Mouse (Mus musculus): ENCODE measurements around the gene Ms4a4c. TPM values are rescaled to one million over a fixed set of nuclear protein-coding genes. Genes with fewer than 3 reads are reported as not detected.
"Not testable (repeated sequence)": the region's sequence is repeated elsewhere in the genome, so short reads cannot be mapped to it uniquely, and the experiment has no call there.

The Ms4a4c gene
- polyA plus RNA-seq, 1 experiment from 2014 or later: 0.52 TPM

DNA sequence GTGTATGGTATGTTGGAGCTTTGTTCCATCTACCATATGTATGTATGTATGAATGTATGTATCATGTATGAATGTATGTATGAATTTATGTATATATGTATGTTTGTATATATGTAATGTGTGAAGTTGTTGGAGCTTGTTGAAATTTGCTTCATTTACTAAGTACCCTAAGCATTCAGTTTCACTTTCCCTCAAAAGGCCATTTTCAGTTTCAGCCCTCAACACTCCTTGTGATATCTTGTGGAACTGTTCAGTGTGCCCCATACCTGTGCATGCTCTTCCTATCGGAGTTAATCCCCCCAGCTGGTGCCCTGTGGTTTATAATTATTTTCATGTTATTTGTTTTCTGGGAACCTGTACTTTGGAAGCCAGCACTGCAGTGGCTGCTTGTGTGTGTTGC lies 4.0 kb downstream of the Ms4a4c start:
- Histone ChIP-seq H3K4me2 (no peak overlapping the region), H3K9me3 (no peaks in the 10 kb centered on the region), H3K4me1 (no peaks in the 10 kb centered on the region), H3K36me3 (no peaks in the 10 kb centered on the region), H3K4me3 (no peak overlapping the region), H3K9ac (no peak overlapping the region), H3K27ac (no peak overlapping the region), H3K27me3 (no peaks in the 10 kb centered on the region)
- 95% methylated on average over 1 of the region's 1 CpGs for WGBS
- ATAC-seq (ENCODE audit: insufficient number of reproducible peaks, insufficient read depth, low FRiP score, low TSS enrichment, low read depth): no peak

DNA sequence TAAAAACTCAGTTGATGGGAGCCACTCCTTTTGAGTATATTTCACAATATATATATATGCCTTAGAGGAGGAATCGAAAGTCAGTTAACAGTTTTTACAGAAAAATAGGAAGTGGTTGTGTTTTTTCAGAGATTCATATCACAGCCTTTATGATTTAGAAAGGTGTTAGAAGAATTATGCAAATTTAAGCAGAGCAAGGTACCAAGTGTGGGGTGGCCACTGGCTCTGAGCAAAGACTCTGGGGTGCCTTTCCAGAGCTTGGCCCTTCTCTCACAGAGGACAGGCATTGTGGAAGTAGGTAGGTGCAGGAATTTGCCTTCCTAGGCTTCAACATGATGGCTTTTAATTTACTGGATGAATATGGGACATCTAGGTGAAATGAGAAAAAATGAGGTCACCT lies 7.1 kb downstream of the Ms4a4c start:
- ATAC-seq (ENCODE audit: insufficient number of reproducible peaks, insufficient read depth, low FRiP score, low TSS enrichment, low read depth): no peak
- 83% methylated on average over 1 of the region's 1 CpGs for WGBS
- no peaks in the 10 kb centered on the region for H3K9me3 ChIP-seq
- no peak overlapping the region for H3K9ac ChIP-seq
- H3K36me3 ChIP-seq: no peaks in the 10 kb centered on the region
- H3K4me1 ChIP-seq: no peaks in the 10 kb centered on the region
- no peaks in the 10 kb centered on the region for H3K27me3 ChIP-seq
- no peak overlapping the region for H3K27ac ChIP-seq
- no peak overlapping the region for H3K4me2 ChIP-seq
- H3K4me3 ChIP-seq: no peak overlapping the region

DNA sequence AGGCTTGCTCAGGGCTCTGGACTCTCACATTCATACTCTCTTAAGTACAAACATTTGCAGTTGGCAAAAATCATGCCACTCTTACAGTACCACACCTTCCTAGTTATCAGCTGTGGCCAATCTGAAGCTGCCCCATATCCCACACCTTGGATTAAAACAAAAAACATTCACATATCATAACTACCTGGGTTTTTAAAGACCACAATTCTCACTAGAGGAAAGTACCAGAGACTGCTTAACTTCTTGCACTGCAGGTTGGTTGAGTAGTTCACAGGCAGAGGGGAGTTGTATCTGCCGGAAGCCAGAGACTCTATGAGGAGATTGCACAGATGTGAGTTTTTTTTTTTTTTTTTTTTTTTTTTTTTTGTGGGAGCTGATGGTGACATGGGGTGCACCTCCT lies 9.5 kb downstream of the Ms4a4c start:
- Histone ChIP-seq H3K4me1 (no peaks in the 10 kb centered on the region), H3K27ac (no peak overlapping the region), H3K36me3 (no peaks in the 10 kb centered on the region), H3K9ac (no peak overlapping the region), H3K27me3 (no peaks in the 10 kb centered on the region), H3K9me3 (no peaks in the 10 kb centered on the region), H3K4me2 (no peak overlapping the region), H3K4me3 (no peak overlapping the region)
- ATAC-seq (ENCODE audit: insufficient number of reproducible peaks, insufficient read depth, low FRiP score, low TSS enrichment, low read depth): no peak
- WGBS: 84% methylated on average over 1 of the region's 1 CpGs

DNA sequence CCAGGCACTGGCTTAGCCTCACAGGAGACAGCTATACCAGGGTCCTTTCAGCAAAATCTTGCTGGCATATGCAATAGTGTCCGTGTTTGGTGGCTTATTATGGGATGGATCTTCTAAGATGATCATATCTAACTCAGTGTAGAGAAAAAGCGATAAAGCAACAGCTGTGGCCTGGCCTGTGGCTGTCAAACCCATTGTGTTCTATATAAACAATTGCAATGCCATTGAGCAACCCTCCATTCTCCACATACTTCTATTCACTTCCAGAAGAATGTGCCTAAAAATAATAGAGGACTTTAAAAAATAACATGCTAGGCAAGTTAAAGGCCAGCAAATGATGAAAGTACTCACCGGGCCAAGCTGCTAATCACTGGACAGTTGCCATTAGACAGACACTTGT lies 11.0 kb downstream of the Ms4a4c start:
- Histone ChIP-seq H3K27ac (no peak overlapping the region), H3K36me3 (no peaks in the 10 kb centered on the region)

DNA sequence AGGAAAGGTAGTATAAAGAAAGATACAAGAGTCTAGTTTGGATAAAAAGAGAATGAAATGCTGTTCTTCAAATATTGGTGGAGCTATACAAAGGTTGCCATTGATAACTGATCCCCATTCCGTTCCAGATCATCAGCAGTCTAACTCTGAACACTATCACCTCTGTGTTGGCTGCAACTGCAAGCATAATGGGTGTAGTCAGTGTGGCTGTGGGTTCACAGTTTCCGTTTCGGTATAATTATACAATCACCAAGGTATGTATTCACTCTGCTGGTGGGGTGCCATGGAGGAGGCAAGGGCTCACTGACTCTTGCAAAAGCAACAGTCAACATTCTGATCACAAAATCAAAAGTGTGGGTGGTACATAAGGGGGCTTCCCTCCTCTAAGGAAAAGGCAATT lies 14.3 kb downstream of the Ms4a4c start:
- H3K36me3 ChIP-seq; H3K9me3 ChIP-seq; H3K4me3 ChIP-seq; H3K27ac ChIP-seq; H3K27me3 ChIP-seq; H3K4me2 ChIP-seq; H3K9ac ChIP-seq; ATAC-seq (ENCODE audit: insufficient number of reproducible peaks, insufficient read depth, low FRiP score, low TSS enrichment, low read depth); H3K4me1 ChIP-seq: not testable (repeated sequence)
- WGBS: 34% methylated on average over 3 of the region's 3 CpGs

More for the DNA sequence above, 11.0 kb downstream of the Ms4a4c start:
- 72% methylated on average over 3 of the region's 3 CpGs for WGBS
- ATAC-seq (ENCODE audit: insufficient number of reproducible peaks, insufficient read depth, low FRiP score, low TSS enrichment, low read depth): no peak
- Histone ChIP-seq H3K4me3 (no peak overlapping the region), H3K9me3 (no peaks in the 10 kb centered on the region), H3K9ac (no peak overlapping the region), H3K4me1 (no peaks in the 10 kb centered on the region), H3K4me2 (no peak overlapping the region), H3K27me3 (no peaks in the 10 kb centered on the region)

DNA sequence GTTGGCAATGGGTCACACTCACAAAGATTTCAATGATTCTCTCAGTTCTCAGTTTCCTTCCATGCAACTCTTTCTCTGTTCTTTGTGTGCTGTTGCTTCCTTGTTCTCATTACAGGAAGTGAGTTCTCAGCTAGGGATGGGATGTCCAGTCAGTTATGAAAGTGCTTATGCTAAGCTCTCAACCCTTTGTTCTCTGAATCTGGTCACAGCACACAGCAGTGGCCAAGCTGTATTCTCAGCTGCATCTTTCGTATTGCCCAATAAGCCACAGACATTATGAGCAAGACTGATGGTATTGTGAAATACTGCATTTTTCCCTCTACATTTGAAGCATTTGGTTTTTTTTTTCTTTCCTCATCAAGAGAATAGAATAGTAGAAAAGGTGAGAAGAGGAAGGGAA lies 26.6 kb downstream of the Ms4a4c start:
- not testable (repeated sequence) for H3K27me3 ChIP-seq; H3K9me3 ChIP-seq; ATAC-seq (ENCODE audit: insufficient number of reproducible peaks, insufficient read depth, low FRiP score, low TSS enrichment, low read depth); H3K9ac ChIP-seq; H3K36me3 ChIP-seq; H3K4me2 ChIP-seq; H3K4me1 ChIP-seq; H3K27ac ChIP-seq; H3K4me3 ChIP-seq
- 86% methylated on average over 1 of the region's 1 CpGs for WGBS

DNA sequence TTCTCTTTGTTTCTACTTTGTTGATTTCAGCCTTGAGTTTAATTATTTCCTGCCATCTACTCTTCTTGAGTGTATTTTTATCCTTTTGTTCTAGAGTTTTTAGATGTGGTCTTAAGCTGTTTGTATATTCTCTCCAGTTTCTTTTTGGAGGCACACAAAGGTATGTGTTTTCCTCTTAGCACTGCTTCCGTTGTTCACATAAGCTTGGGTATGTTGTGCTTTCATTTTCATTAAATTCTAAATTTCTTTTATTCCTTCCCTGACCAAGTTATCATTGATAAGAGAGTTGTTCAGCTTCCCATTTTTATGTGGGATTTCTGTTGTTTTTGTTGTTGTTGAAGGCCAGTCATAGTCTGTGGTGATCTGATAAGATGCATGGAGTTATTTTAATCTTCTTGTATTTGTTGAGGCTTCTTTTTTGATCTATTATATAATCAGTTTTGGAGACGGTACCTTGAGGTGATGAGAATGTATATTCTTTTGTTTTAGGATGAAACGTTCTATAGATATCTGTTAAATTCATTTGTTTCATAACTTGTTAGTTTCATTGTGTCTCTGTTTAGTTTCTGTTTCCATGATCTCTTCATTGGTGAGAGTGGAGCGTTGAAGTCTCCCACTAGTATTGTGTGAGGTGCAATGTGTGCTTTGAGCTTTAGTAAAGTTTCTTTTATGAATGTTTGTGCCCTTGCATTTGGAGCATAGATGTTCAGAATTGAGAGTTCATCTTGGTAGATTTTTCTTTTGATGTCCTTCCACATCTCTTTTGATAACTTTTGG lies 30.7 kb downstream of the Ms4a4c start:
- Histone ChIP-seq H3K9me3 (no peaks in the 10 kb centered on the region), H3K27me3 (no peaks in the 10 kb centered on the region), H3K4me3 (no peak overlapping the region), H3K36me3 (no peaks in the 10 kb centered on the region), H3K4me1 (no peaks in the 10 kb centered on the region), H3K9ac (no peak overlapping the region), H3K4me2 (no peak overlapping the region), H3K27ac (no peak overlapping the region)
- 87% methylated on average over 4 of the region's 4 CpGs for WGBS
- ATAC-seq (ENCODE audit: insufficient number of reproducible peaks, insufficient read depth, low FRiP score, low TSS enrichment, low read depth): no peak

DNA sequence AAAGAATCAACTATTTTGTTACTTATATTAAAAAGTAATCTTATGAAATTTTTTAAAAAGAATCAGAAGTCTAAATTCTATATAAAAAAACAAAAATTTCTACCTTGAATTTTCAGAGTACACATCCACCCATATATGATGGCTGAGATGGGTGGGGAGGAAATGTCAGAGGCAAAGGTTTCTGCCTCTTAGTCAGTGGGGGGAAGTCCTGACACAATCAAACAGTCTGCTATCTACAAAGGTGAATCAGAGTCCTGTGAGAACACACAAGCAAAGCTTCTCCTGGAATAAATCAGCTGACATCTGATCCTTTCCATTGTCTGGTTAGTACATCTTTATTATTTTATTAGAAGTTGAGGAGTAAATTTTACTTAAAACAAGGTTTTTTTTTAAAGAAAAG lies 38.8 kb downstream of the Ms4a4c start, which contains the start of gene Ms4a4b:
Ms4a4b (plus strand) TSS at position 216 of the 400 bp plus-strand sequence.
- H3K4me2 ChIP-seq: no peak within 1 kb of the TSS
- H3K36me3 ChIP-seq: no peaks in the 10 kb centered on the region
- H3K9ac ChIP-seq: no peak within 1 kb of the TSS
- no peak for ATAC-seq (ENCODE audit: insufficient number of reproducible peaks, insufficient read depth, low FRiP score, low TSS enrichment, low read depth)
- H3K27me3 ChIP-seq: no peaks in the 10 kb centered on the region
- H3K27ac ChIP-seq: no peak within 1 kb of the TSS
- H3K4me1 ChIP-seq: no peaks in the 10 kb centered on the region
- H3K4me3 ChIP-seq: no peak within 1 kb of the TSS
- H3K9me3 ChIP-seq: no peaks in the 10 kb centered on the region

DNA sequence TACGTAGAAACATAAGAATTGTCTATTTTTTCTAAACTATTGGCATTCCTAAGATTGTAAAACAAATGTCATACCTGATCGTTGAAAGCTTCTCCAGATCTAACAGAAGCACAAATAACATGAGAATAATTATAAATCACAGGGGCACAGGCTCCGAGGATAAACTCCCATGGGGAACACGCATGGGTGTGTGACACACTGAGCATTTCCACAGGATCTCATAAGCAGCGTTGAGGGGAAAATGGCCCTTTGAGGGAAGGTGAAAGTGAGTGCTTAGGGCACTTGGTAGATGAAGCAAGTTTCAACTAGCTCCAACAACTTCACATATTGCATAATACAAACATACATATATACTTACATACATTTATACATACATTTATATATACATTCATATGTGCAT lies 39.4 kb downstream of the Ms4a4c start:
- Histone ChIP-seq H3K27ac (no peak overlapping the region), H3K36me3 (no peaks in the 10 kb centered on the region), H3K9ac (no peak overlapping the region), H3K4me2 (no peak overlapping the region), H3K9me3 (no peaks in the 10 kb centered on the region), H3K4me1 (no peaks in the 10 kb centered on the region), H3K4me3 (no peak overlapping the region), H3K27me3 (no peaks in the 10 kb centered on the region)
- WGBS: 83% methylated on average over 5 of the region's 5 CpGs
- no peak for ATAC-seq (ENCODE audit: insufficient number of reproducible peaks, insufficient read depth, low FRiP score, low TSS enrichment, low read depth)

DNA sequence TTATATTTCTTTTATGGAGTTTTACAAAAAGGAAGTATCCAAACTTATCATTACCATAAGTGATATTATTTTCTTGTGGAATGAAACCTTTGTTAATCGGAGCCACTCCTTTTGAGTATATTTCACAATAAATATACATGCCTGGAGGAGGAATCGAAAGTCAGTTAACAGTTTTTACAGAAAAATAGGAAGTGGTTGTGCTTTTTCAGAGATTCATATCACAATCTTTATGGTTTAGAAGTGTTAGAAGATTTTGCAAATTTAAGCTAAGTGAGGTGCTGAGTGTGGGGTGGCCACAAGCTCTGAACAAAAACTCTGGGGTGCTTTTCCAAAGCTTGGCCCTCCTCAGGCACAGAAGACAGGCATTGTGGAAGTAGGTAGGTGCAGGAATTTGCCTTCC lies 42.7 kb downstream of the Ms4a4c start:
- 86% methylated on average over 2 of the region's 2 CpGs for WGBS

DNA sequence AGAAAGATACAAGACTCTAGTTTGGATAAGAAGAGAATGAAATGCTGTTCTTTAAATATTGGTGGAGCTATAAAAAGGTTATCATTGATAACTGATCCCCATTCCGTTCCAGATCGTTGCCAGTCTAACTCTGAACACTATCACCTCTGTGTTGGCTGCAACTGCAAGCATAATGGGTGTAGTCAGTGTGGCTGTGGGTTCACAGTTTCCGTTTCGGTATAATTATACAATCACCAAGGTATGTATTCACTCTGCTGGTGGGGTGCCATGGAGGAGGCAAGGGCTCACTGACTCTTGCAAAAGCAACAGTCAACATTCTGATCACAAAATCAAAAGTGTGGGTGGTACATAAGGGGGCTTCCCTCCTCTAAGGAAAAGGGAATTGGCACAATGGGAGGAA lies 54.5 kb downstream of the Ms4a4c start:
- not testable (repeated sequence) for H3K9me3 ChIP-seq; H3K4me1 ChIP-seq; H3K36me3 ChIP-seq; H3K27me3 ChIP-seq; H3K4me2 ChIP-seq; H3K4me3 ChIP-seq; H3K27ac ChIP-seq; ATAC-seq (ENCODE audit: insufficient number of reproducible peaks, insufficient read depth, low FRiP score, low TSS enrichment, low read depth); H3K9ac ChIP-seq
- 81% methylated on average over 4 of the region's 4 CpGs for WGBS

More for the DNA sequence above, 42.7 kb downstream of the Ms4a4c start:
- no peak overlapping the region for H3K9ac ChIP-seq
- H3K4me1 ChIP-seq: no peaks in the 10 kb centered on the region
- no peak overlapping the region for H3K4me2 ChIP-seq
- H3K9me3 ChIP-seq: no peaks in the 10 kb centered on the region
- ATAC-seq (ENCODE audit: insufficient number of reproducible peaks, insufficient read depth, low FRiP score, low TSS enrichment, low read depth): no peak
- H3K36me3 ChIP-seq: no peaks in the 10 kb centered on the region
- no peaks in the 10 kb centered on the region for H3K27me3 ChIP-seq
- no peak overlapping the region for H3K27ac ChIP-seq
- H3K4me3 ChIP-seq: no peak overlapping the region

DNA sequence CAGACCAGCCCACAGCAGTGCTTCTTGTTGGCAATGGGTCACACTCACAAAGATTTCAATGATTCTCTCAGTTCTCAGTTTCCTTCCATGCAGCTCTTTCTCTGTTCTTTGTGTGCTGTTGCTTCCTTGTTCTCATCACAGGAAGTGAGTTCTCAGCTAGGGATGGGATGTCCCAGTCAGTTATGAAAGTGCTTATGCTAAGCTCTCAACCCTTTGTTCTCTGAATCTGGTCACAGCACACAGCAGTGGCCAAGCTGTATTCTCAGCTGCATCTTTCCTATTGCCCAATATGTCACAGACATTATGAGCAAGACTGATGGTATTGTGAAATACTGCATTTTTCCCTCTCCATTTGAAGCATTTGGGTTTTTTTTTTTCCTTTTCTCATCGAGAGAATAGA lies 60.2 kb downstream of the Ms4a4c start:
- not testable (repeated sequence) for H3K27ac ChIP-seq; H3K27me3 ChIP-seq; H3K4me1 ChIP-seq; H3K9me3 ChIP-seq; H3K4me3 ChIP-seq; H3K36me3 ChIP-seq; H3K4me2 ChIP-seq; H3K9ac ChIP-seq; ATAC-seq (ENCODE audit: insufficient number of reproducible peaks, insufficient read depth, low FRiP score, low TSS enrichment, low read depth)
- 31% methylated on average over 1 of the region's 1 CpGs for WGBS
